In the genomic region with DNA sequence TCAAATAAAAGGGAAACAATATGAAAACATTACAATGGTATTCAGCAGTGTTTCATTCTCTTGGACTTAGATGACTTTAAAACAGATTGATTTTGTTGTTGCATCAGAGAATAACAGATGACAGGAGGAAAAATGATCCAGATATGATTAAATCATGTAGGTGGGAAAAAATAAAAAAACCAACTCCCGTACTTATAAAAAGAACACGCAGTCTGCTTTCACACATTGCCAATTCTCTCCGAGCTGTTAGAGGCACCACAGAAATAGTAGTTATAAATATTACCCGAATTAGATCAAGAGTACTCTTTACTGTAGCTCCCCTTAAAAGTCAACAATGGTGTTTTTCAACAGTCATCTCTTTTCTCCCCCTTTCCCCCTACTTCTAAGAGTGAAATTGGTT, we compare ENCODE assay signal across 23 mouse cellular contexts.
DNase-seq lines count a peak whose midpoint lies in the region; ATAC-seq lines count a peak whose summit lies in the region.
"Had no signal": no experiment of that assay in that cellular context is flagged by ENCODE, and none has a peak within 500 bp of the region (broad histone marks: within the 10 kb centered on the region; RNA-seq: fewer than 3 reads in every experiment).

No protein-coding gene starts in this region.

- H3K9ac ChIP-seq in forebrain, embryonic 13.5 days, result no peak overlapping the region
- no peak overlapping the region for H3K9ac ChIP-seq in forebrain, embryonic 11.5 days (ENCODE audit: low read length)
- H3K9ac ChIP-seq: hindbrain, embryonic 12.5 days had no signal

- 0 out of 2 replicates have a peak, but pooled peaks have one; percentile 3 for ATAC-seq in forebrain, embryonic 13.5 days
- ATAC-seq in forebrain, embryonic 11.5 days (replicated peaks; ENCODE audit: low FRiP score), result no peak
- ATAC-seq in frontal cortex, adult (ENCODE audit: low TSS enrichment), result peak; percentile 58
- ATAC-seq: CD4-positive, CD25-positive, alpha-beta regulatory T cell, adult 4 months; hindbrain, embryonic 16.5 days; inflammation-experienced regulatory T-cells, adult 6 months had no signal

- H3K4me3 ChIP-seq in forebrain, embryonic 13.5 days, result no peak overlapping the region
- no peak overlapping the region for H3K4me3 ChIP-seq in forebrain, embryonic 11.5 days (ENCODE audit: low read depth, low read length)
- H3K4me3 ChIP-seq: embryonic facial prominence, embryonic 10.5 days; heart, embryonic 10.5 days; hindbrain, embryonic 12.5 days had no signal

- H3K27ac ChIP-seq in forebrain, embryonic 13.5 days, result no peak overlapping the region
- H3K27ac ChIP-seq in forebrain, embryonic 11.5 days (ENCODE audit: low read depth, low read length), result no peak overlapping the region
- H3K27ac ChIP-seq: embryonic facial prominence, embryonic 10.5 days; heart, embryonic 10.5 days; hindbrain, embryonic 12.5 days had no signal

- H3K9me3 ChIP-seq in forebrain, embryonic 13.5 days (replicated peaks), result no peaks in the 10 kb centered on the region
- H3K9me3 ChIP-seq in forebrain, embryonic 11.5 days (ENCODE audit: control insufficient read depth, low read length), result no peaks in the 10 kb centered on the region
- H3K9me3 ChIP-seq: embryonic facial prominence, embryonic 10.5 days; G1E; heart, embryonic 10.5 days; hindbrain, embryonic 12.5 days had no signal

- no peaks in the 10 kb centered on the region for H3K36me3 ChIP-seq in forebrain, embryonic 13.5 days (ENCODE audit: poor library complexity, severe bottlenecking)
- H3K36me3 ChIP-seq in forebrain, embryonic 11.5 days (ENCODE audit: control insufficient read depth, insufficient read depth, low read length), result no peaks in the 10 kb centered on the region
- H3K36me3 ChIP-seq: embryonic facial prominence, embryonic 10.5 days; G1E; heart, embryonic 10.5 days; hindbrain, embryonic 12.5 days had no signal

- no peak overlapping the region for H3K4me2 ChIP-seq in forebrain, embryonic 13.5 days
- H3K4me2 ChIP-seq in forebrain, embryonic 11.5 days (ENCODE audit: low read depth, low read length, severe bottlenecking), result no peak overlapping the region
- H3K4me2 ChIP-seq: hindbrain, embryonic 12.5 days had no signal

- WGBS in forebrain, embryonic 13.5 days, result 69% methylated on average over 4 of the region's 4 CpGs
- 82% methylated on average over 4 of the region's 4 CpGs for WGBS in forebrain, embryonic 11.5 days

- peaks cover 36% of the 10 kb centered on the region for H3K27me3 ChIP-seq in forebrain, embryonic 13.5 days
- H3K27me3 ChIP-seq in forebrain, embryonic 11.5 days (ENCODE audit: control insufficient read depth, insufficient read depth, low read length), result peaks cover 11% of the 10 kb centered on the region
- H3K27me3 ChIP-seq: hindbrain, embryonic 12.5 days had no signal

- no peak for DNase-seq in forebrain, embryonic 11.5 days (ENCODE audit: low spot score)
- DNase-seq in frontal cortex, postnatal 10 days (ENCODE audit: low spot score in 2 of 2), result no peak
- peak; percentile 15 for DNase-seq in left cerebral cortex, adult 11 months (ENCODE audit: low spot score)
- no peak for DNase-seq in left cerebral cortex, adult 18-20 months (ENCODE audit: low spot score in 2 of 2)
- DNase-seq in thymus, adult 18-20 months, result no peak
- DNase-seq in adrenal gland, adult (ENCODE audit: inconsistent age in 2 of 2, low spot score in 1 of 2), result no peak
- DNase-seq: adrenal gland, postnatal 10 days; B cell, adult 2 months; cerebellum, adult 2 months; cerebellum, postnatal 10 days; gastrocnemius, postnatal 10 days; heart, adult 18-20 months; heart, postnatal 10 days; heart, postnatal 4 days had no signal

- H3K4me1 ChIP-seq in forebrain, embryonic 13.5 days, result peaks cover 13% of the 10 kb centered on the region
- no peaks in the 10 kb centered on the region for H3K4me1 ChIP-seq in forebrain, embryonic 11.5 days (replicated peaks; ENCODE audit: control insufficient read depth, insufficient read depth, low read length)
- H3K4me1 ChIP-seq: embryonic facial prominence, embryonic 10.5 days; heart, embryonic 10.5 days; hindbrain, embryonic 12.5 days had no signal
